Mouse (Mus musculus): ENCODE measurements around the gene B430306N03Rik. TPM values are rescaled to one million over a fixed set of nuclear protein-coding genes. Genes with fewer than 3 reads are reported as not detected.

Gene B430306N03Rik
- polyA plus RNA-seq, 1 experiment from 2014 or later: 0.22 TPM

DNA sequence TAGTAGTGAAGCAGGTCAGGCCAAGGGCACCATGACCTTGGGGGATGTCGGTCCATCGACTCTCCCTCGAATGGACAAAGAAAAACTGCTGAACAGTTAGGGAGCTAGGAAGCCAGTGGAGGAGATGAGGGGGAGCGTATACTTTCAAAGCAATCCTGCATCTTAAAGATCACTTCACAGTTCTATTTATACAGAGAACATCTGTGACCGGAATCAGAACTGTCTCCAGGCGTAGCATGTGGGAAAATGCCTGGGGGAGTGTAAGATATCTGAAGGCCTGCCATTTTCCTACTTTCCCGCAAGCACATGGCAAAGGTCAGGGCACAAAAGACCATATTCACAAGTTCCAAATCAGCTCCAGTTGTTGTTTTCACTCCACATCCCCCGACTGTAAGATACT lies 57.0 kb downstream of the B430306N03Rik start:
- Histone ChIP-seq H3K27ac (ENCODE audit: low read depth, low read length) (no peak overlapping the region), H3K4me1 (replicated peaks; ENCODE audit: control insufficient read depth, insufficient read depth, low read length) (no peaks in the 10 kb centered on the region), H3K9me3 (ENCODE audit: control insufficient read depth) (no peaks in the 10 kb centered on the region), H3K27me3 (replicated peaks; ENCODE audit: control insufficient read depth, insufficient read depth, low read length) (no peaks in the 10 kb centered on the region), H3K36me3 (ENCODE audit: control insufficient read depth, insufficient read depth) (no peaks in the 10 kb centered on the region), H3K4me3 (ENCODE audit: low read depth, low read length) (no peak overlapping the region), H3K9ac (ENCODE audit: low read depth, low read length) (no peak overlapping the region), H3K4me2 (replicated peaks; ENCODE audit: low read depth) (no peak overlapping the region)
- WGBS: 78% methylated on average over 8 of the region's 8 CpGs
- TF ChIP-seq CTCF (IDR thresholded peaks at IDR 0.05; ENCODE audit: low read depth): no peak
- ATAC-seq: no peak

DNA sequence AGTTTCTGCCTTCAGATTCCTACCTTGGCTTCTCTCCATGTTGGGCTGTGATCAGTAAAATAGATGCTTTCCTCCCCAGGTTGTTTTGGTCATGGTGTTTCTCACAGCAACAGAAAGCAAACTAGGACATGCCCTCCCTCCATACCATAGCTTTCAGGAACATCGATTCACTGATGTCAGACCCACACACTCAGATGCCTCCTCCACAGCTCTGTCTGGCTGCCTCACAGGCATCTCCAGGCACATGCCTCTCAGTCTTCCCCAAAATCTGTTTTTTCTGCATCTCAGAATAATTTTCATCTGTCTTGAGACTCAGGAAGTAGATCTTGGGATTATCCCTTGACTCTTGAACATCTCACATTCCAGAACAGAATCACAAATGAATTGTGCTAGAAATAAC lies 60.2 kb downstream of the B430306N03Rik start:
- Histone ChIP-seq H3K9ac (ENCODE audit: low read depth, low read length) (no peak overlapping the region), H3K4me1 (replicated peaks; ENCODE audit: control insufficient read depth, insufficient read depth, low read length) (no peaks in the 10 kb centered on the region), H3K9me3 (ENCODE audit: control insufficient read depth) (no peaks in the 10 kb centered on the region), H3K27me3 (replicated peaks; ENCODE audit: control insufficient read depth, insufficient read depth, low read length) (no peaks in the 10 kb centered on the region), H3K27ac (ENCODE audit: low read depth, low read length) (no peak overlapping the region), H3K4me3 (ENCODE audit: low read depth, low read length) (no peak overlapping the region), H3K4me2 (replicated peaks; ENCODE audit: low read depth) (no peak overlapping the region), H3K36me3 (ENCODE audit: control insufficient read depth, insufficient read depth) (no peaks in the 10 kb centered on the region)
- TF ChIP-seq CTCF (IDR thresholded peaks at IDR 0.05; ENCODE audit: low read depth): no peak
- 85% methylated on average over 1 of the region's 1 CpGs for WGBS
- ATAC-seq: no peak

Other genes with a start within 250 kb of the B430306N03Rik start
- gene 1700067P10Rik, start 226.8 kb upstream of the B430306N03Rik start, polyA plus RNA-seq (2015; fragmentation: Nextera tagmentation; extraction: Ambion mirVana): not detected in 2 replicates
- not detected in 2 replicates for gene 9830107B12Rik, start 169.9 kb upstream of the B430306N03Rik start, polyA plus RNA-seq (2015; fragmentation: Nextera tagmentation; extraction: Ambion mirVana)
- not detected in 2 replicates for gene A530064D06Rik, start 148.9 kb upstream of the B430306N03Rik start, polyA plus RNA-seq (2015; fragmentation: Nextera tagmentation; extraction: Ambion mirVana)
- 0.21 and 0.23 TPM in 2 replicates for gene Trem1, start 83.4 kb upstream of the B430306N03Rik start, polyA plus RNA-seq (2015; fragmentation: Nextera tagmentation; extraction: Ambion mirVana)
- gene Trem3, start 68.4 kb upstream of the B430306N03Rik start, polyA plus RNA-seq (2015; fragmentation: Nextera tagmentation; extraction: Ambion mirVana): not detected in 2 replicates
- gene Treml4, start 51.8 kb upstream of the B430306N03Rik start, polyA plus RNA-seq (2015; fragmentation: Nextera tagmentation; extraction: Ambion mirVana): 1.4 and 2.2 TPM in 2 replicates
- 0.24 TPM in 1 of 2 replicates, not detected in the other for gene Treml2, start 16.6 kb upstream of the B430306N03Rik start, polyA plus RNA-seq (2015; fragmentation: Nextera tagmentation; extraction: Ambion mirVana)
- gene Trem2, start 30.3 kb downstream of the B430306N03Rik start, polyA plus RNA-seq (2015; fragmentation: Nextera tagmentation; extraction: Ambion mirVana): 3.2 and 3.4 TPM in 2 replicates
- 0.12 and 0.23 TPM in 2 replicates for gene Treml1, start 43.8 kb downstream of the B430306N03Rik start, polyA plus RNA-seq (2015; fragmentation: Nextera tagmentation; extraction: Ambion mirVana)
- gene Nfya, start 93.8 kb downstream of the B430306N03Rik start, polyA plus RNA-seq (2015; fragmentation: Nextera tagmentation; extraction: Ambion mirVana): 3.8 and 4.2 TPM in 2 replicates
- 52.1 and 53.9 TPM in 2 replicates for gene Oard1, start 93.9 kb downstream of the B430306N03Rik start, polyA plus RNA-seq (2015; fragmentation: Nextera tagmentation; extraction: Ambion mirVana)
- 2.6 TPM in 2 replicates for gene Apobec2, start 116.8 kb downstream of the B430306N03Rik start, polyA plus RNA-seq (2015; fragmentation: Nextera tagmentation; extraction: Ambion mirVana)
- gene Tspo2, start 135.4 kb downstream of the B430306N03Rik start, polyA plus RNA-seq (2015; fragmentation: Nextera tagmentation; extraction: Ambion mirVana): 0.48 and 1.3 TPM in 2 replicates
- gene Unc5cl, start 138.8 kb downstream of the B430306N03Rik start, polyA plus RNA-seq (2015; fragmentation: Nextera tagmentation; extraction: Ambion mirVana): 26.7 and 28.4 TPM in 2 replicates

Measured in intestine, postnatal 0 days (tissue).